Mouse (Mus musculus): ENCODE results near the gene Serinc4.

DNA sequence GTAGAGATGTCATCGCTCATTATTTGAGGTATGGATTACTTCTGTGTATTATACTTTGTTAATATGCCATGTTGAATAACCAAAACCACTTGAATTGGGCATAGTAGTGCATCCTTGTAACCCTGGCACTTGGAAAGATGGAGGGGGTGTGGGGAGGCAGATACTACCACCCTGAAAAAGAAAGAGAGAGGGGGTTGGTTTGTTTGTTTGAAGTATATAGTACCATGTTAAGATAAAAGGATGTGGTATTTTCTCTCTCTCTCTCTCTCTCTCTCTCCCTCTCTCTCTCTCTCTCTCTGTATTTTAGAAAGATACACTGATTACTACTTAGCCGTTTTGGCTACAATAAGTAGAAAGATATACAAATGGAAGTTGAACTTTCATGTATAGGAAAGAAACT, 30.7 kb downstream of the Serinc4 start:
- TF ChIP-seq POLR2A (IDR thresholded peaks at IDR 0.05; ENCODE audit: borderline replicate concordance, low read depth, low read length) (no peak), CTCF (IDR thresholded peaks at IDR 0.05; ENCODE audit: low read depth, low read length) (no peak)
